Mouse (Mus musculus): ENCODE results near the gene Il18. TPM values are rescaled to one million over a fixed set of nuclear protein-coding genes. Genes with fewer than 3 reads are reported as not detected.

Gene Il18
- polyA plus RNA-seq, 1 experiment from 2014 or later = 5.1 TPM

DNA sequence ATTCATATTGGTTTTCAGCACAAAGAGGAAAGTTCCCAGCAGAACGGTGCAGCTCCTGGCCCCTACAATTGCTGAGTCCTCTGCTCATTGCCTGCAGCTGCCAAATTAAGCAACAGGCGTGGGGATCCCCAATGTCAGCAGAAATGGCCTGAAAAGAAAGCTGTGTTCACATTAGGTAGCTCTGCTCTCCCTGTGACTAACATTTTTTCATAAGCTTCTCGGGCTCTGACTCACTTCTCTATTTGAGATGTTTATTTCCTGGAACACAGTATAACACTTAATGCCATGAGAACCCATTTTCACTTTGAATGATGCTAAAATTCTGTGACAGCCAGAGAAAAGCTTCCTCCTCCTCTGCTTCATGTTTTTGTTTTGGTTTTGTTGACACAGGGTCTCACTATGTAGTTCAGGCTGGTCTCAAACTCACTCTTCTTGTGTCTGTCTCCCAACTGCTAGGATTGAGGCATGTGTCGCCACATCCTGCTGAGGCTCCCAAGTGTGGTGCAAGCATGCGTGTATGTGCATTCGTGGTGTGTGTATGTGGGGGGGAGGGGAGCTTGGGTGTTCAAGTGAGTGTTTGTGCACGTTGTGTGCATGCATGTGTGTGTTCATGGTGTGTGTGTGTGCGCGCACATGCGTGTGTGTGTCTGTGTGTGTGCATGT, 36.4 kb downstream of the Il18 start:
- H3K4me2 ChIP-seq = no peak overlapping the region
- peaks cover 12% of the 10 kb centered on the region for H3K36me3 ChIP-seq
- no peak for ATAC-seq (ENCODE audit: insufficient number of reproducible peaks, insufficient read depth, low FRiP score, low TSS enrichment, low read depth)
- H3K27ac ChIP-seq = no peak overlapping the region
- WGBS = 71% methylated on average over 10 of the region's 10 CpGs
- H3K4me3 ChIP-seq = no peak overlapping the region
- H3K9ac ChIP-seq = no peak overlapping the region
- no peaks in the 10 kb centered on the region for H3K9me3 ChIP-seq
- H3K27me3 ChIP-seq = no peaks in the 10 kb centered on the region
- no peaks in the 10 kb centered on the region for H3K4me1 ChIP-seq

DNA sequence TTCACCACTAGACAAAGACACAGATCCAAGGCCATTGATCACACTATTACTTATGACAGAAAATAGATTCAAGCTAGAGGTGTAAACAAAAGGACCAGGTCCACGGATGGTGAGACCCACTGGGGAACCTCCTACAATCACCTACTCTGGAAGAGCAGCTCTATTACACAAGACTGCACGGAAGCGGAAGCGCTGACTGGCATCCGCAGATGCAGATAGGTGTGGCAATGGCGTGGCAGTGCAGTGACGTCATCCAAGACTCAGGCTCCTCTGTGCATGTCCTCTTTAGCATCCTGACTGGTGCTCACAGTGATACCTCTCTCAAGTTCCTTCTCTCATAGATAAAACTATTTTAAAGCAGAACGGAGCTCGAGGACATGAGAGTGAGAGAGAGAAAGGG, 38.3 kb downstream of the Il18 start:
- Histone ChIP-seq H3K9ac (no peak overlapping the region), H3K4me1 (no peaks in the 10 kb centered on the region), H3K4me3 (no peak overlapping the region), H3K27ac (no peak overlapping the region), H3K9me3 (no peaks in the 10 kb centered on the region), H3K36me3 (peaks cover 30% of the 10 kb centered on the region), H3K4me2 (no peak overlapping the region), H3K27me3 (no peaks in the 10 kb centered on the region)
- ATAC-seq (ENCODE audit: insufficient number of reproducible peaks, insufficient read depth, low FRiP score, low TSS enrichment, low read depth) = no peak
- 86% methylated on average over 9 of the region's 9 CpGs for WGBS

DNA sequence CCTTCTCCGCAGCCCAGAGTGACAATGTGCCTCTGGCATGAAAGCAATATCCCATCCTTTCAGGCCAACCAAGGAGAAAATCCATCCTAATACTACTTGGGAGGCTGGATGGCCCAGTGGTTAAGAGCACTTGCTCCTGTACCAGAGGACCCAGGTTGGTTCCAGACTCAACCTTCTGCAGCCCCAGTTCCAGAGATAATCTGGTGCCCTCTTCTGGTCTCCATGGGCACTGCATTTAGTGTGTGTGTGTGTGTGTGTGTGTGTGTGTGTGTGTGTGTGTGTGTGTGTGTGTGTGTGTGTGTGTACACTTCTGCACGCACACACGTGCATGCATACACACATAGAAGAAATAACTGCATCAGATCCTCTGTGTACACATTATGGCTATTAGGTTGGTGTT, 38.9 kb downstream of the Il18 start:
- Histone ChIP-seq H3K27me3 (no peaks in the 10 kb centered on the region), H3K9ac (no peak overlapping the region)
- ATAC-seq (ENCODE audit: insufficient number of reproducible peaks, insufficient read depth, low FRiP score, low TSS enrichment, low read depth) = no peak

DNA sequence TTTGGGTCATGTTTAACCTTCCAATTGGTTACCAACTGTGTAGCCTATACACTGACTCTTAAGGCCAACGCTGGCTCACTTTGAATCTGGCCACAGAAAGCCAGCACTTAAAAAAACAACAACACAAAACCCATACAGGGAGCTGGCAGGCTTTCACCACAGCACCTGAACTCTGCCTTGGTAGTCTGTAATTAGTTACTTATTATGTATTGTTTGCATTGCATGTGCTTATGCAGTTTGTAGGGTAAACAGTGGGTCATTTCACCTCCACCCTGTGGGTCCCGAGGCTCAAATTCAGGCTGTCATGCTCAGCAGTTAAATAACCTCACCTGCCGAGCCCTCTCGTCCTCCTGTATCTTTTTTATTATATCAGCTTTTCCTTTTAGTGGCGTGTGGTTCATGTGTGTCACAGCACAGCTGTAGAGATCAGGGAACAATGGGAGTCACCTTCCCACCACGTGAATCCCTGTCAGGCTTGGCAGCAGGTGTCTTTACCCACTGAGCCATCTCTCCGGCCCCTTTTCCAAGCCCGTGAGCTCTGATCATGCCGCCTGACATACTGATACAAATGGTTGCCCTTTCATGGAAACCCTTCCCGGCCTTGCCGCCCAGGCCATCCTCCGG, 40.3 kb downstream of the Il18 start:
- Histone ChIP-seq H3K27ac (no peak overlapping the region), H3K9me3 (no peaks in the 10 kb centered on the region), H3K9ac (no peak overlapping the region), H3K36me3 (peaks cover 48% of the 10 kb centered on the region), H3K4me1 (no peaks in the 10 kb centered on the region), H3K27me3 (no peaks in the 10 kb centered on the region), H3K4me2 (no peak overlapping the region), H3K4me3 (no peak overlapping the region)
- no peak for ATAC-seq (ENCODE audit: insufficient number of reproducible peaks, insufficient read depth, low FRiP score, low TSS enrichment, low read depth)
- WGBS = 80% methylated on average over 12 of the region's 12 CpGs

More for the DNA sequence above, 38.9 kb downstream of the Il18 start:
- no peak overlapping the region for H3K4me2 ChIP-seq
- 72% methylated on average over 3 of the region's 3 CpGs for WGBS
- peaks cover 36% of the 10 kb centered on the region for H3K36me3 ChIP-seq
- H3K27ac ChIP-seq = no peak overlapping the region
- H3K4me1 ChIP-seq = no peaks in the 10 kb centered on the region
- H3K9me3 ChIP-seq = no peaks in the 10 kb centered on the region
- H3K4me3 ChIP-seq = no peak overlapping the region

DNA sequence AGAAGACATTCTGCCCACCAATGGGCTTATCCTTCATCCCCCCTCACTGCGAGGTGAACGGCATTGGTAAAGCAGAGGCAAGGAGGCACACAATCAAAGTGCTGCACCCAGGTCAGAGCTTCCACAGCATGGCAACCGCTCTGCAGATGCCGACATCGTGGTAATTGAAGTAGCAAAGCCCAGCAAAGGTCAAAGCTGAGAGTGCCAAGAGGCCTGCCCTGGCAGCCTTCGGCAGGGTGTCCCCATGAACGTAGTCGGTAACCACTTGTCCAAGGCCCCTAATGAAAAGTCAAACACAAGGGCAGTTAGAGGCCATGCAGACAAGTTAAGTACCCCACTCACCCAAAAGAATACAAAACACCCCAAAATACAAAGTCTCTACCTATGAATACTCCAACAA, 42.3 kb downstream of the Il18 start:
- no peak for ATAC-seq (ENCODE audit: insufficient number of reproducible peaks, insufficient read depth, low FRiP score, low TSS enrichment, low read depth)
- WGBS = 93% methylated on average over 8 of the region's 8 CpGs

DNA sequence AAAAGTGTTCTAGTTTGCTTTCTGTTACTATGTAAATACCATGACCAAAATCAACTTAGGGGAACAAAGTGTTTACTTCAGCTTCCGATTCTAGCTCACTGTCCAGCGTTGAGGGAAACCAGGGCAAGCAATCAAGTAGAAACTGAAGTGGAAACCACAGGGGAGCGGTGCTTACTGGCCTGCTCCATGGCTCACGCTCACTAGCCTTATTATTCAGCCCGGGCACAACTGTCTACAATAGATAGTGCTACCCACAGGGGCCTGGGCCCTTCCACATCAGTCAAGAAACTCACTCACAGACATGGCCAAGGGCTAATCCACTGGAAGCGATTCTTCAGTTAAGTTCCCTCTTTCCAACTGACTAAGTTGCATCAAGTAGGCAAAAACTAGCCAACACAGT, 46.9 kb downstream of the Il18 start:
- H3K9ac ChIP-seq = 0 out of 2 replicates have a peak overlapping the region, but pooled peaks have one; percentile 12
- H3K9me3 ChIP-seq = no peaks in the 10 kb centered on the region
- 90% methylated on average over 6 of the region's 6 CpGs for WGBS
- H3K27ac ChIP-seq = no peak overlapping the region
- H3K27me3 ChIP-seq = no peaks in the 10 kb centered on the region
- no peak for ATAC-seq (ENCODE audit: insufficient number of reproducible peaks, insufficient read depth, low FRiP score, low TSS enrichment, low read depth)
- no peak overlapping the region for H3K4me3 ChIP-seq
- H3K36me3 ChIP-seq = peaks cover 48% of the 10 kb centered on the region
- no peak overlapping the region for H3K4me2 ChIP-seq
- H3K4me1 ChIP-seq = peaks cover 18% of the 10 kb centered on the region

More for the DNA sequence above, 42.3 kb downstream of the Il18 start:
- Histone ChIP-seq H3K4me2 (no peak overlapping the region), H3K27me3 (no peaks in the 10 kb centered on the region), H3K36me3 (peaks cover 53% of the 10 kb centered on the region), H3K9ac (no peak overlapping the region), H3K9me3 (no peaks in the 10 kb centered on the region), H3K27ac (no peak overlapping the region), H3K4me3 (no peak overlapping the region), H3K4me1 (peaks cover under 1% of the 10 kb centered on the region)

DNA sequence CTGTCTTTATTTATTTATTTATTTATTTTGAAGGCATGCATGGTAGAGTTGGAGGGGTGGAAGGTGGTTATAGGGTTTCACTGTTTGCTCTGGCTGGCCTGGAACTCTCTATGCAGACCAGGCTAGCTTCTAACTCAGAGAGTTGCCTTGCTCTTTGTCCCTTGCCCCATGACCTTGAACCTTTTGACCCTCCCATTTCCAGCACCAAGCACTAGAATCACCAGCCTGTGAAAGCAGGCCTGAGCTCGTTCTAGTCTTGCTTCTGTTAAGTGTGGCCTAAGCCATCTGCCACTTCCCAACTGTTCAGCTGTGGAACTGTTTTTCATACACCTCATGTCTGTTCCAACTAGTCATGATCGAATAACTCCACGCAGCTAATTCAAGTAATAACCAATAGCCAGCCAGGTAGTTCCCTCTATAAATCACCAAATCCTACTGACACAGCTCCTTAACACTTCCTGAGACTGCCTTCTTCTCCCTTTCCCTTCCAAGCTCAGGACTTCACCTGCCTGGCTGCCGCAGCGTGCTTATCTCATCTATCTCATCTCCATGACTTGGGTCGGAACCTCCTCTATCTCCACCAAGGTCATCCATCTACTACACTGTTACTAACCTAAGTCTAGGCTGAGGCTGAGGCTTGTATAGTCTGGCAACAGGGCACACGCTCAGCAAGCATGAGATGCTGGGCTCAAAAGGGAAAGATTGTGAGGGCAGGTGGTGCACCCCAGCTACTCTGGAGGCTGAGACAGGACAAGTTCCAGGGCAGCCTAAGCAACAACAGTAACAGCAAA, 47.6 kb downstream of the Il18 start:
- no peaks in the 10 kb centered on the region for H3K27me3 ChIP-seq
- peak overlapping the region; percentile 84 for H3K9ac ChIP-seq
- peak overlapping the region; percentile 91 for H3K4me2 ChIP-seq
- H3K9me3 ChIP-seq = no peaks in the 10 kb centered on the region
- ATAC-seq (ENCODE audit: insufficient number of reproducible peaks, insufficient read depth, low FRiP score, low TSS enrichment, low read depth) = no peak
- no peak overlapping the region for H3K27ac ChIP-seq
- 87% methylated on average over 7 of the region's 7 CpGs for WGBS
- H3K4me3 ChIP-seq = peak overlapping the region; percentile 80
- peaks cover 18% of the 10 kb centered on the region for H3K4me1 ChIP-seq
- H3K36me3 ChIP-seq = peaks cover 46% of the 10 kb centered on the region

DNA sequence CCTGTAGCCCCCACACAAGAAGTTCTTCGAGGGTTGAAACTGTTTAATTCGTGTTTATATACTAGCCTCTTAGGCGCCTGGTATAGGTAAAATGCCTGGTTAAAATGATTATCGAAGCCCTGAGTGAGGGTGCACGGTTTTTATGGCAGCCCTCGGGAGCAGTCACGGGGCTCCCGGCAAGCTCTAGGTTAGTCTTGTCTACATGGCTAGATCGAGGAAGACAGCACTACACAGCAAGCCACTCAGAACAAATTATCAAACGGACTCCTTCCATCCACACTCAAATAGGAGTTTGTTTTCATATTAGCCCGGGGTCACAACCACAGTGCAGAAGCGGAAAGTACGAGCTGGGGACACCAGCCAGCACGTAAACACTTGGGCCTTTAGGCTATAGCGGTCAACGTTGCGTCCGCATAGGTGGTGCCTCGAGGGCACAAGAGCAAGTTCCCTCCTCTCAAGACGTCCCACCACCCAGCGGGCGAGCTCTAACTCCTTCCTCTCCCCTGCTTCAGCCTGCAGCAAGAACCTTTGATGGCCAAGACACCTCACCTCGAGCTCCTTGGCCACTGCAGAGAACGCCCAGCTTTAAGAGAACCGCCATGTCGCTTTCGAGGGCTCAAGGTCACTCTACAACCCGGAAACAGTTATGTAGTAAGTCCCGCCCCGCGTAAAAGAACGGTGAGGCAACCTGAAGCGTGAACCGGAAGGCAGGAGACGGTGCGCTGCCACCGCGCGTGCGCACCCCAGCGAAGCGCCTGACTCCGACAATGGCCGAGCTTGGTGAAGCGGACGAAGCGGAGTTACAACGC, 48.8 kb downstream of the Il18 start, which contains the start of the genes Sdhd and Timm8b:
Gene Sdhd, minus strand, starts transcription at position 624 of the 809 bp plus-strand sequence.
Gene Timm8b, plus strand, starts transcription at position 722 of the 809 bp plus-strand sequence.
- Histone ChIP-seq H3K4me3 (peak within 1 kb of the TSS; percentile 80), H3K4me1 (peaks cover 18% of the 10 kb centered on the region), H3K27me3 (no peaks in the 10 kb centered on the region), H3K36me3 (peaks cover 46% of the 10 kb centered on the region), H3K4me2 (peak within 1 kb of the TSS; percentile 91), H3K9ac (peak within 1 kb of the TSS; percentile 84), H3K27ac (peak within 1 kb of the TSS; percentile 82), H3K9me3 (no peaks in the 10 kb centered on the region)
- WGBS = under 1% methylated on average over 48 of the region's 48 CpGs
- peak; percentile 94 for ATAC-seq (ENCODE audit: insufficient number of reproducible peaks, insufficient read depth, low FRiP score, low TSS enrichment, low read depth)

DNA sequence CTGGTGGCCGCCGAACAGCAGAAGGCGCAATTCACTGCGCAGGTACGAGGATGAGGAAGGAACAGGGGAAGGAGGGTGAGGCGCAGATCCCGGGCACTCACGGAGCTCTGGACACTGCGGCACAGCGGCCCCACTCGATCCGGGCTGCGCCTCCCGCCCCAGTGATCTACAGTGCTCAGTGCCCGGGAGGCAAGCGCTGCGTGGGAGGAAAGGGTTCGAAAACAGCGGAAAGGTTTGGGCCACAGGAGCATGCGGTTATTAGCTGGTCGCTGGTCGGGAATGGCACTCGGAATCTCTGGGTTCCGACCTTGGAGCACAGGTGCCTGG, 49.3 kb downstream of the Il18 start:
- Histone ChIP-seq H3K27me3 (no peaks in the 10 kb centered on the region), H3K36me3 (peaks cover 45% of the 10 kb centered on the region), H3K9ac (peak overlapping the region; percentile 84), H3K4me2 (peak overlapping the region; percentile 91), H3K4me3 (peak overlapping the region; percentile 80), H3K9me3 (no peaks in the 10 kb centered on the region), H3K4me1 (peaks cover 18% of the 10 kb centered on the region), H3K27ac (peak overlapping the region; percentile 82)
- under 1% methylated on average over 24 of the region's 24 CpGs for WGBS
- ATAC-seq (ENCODE audit: insufficient number of reproducible peaks, insufficient read depth, low FRiP score, low TSS enrichment, low read depth) = no peak; the same call in 1 of the 2 replicates

DNA sequence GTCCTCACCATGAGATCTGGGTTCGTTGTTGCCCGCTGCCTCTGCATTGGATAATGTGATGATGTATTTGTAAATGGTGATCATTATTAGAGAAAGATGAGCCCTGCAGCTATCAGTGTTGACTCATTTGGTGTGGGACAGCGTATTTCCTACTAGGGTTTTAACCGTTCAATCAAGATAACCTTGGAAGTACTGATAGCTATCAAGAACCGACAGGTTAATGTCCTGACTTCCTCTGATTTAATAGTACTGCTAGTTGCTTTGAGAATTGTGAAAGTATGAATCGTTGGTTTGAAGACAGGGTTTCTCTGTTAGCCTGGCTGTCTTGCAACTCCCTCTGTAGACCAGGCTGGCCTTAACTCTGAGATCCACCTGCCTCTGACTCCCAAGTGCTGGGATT, 49.7 kb downstream of the Il18 start:
- ATAC-seq (ENCODE audit: insufficient number of reproducible peaks, insufficient read depth, low FRiP score, low TSS enrichment, low read depth) = no peak; the same call in 1 of the 2 replicates
- peaks cover 44% of the 10 kb centered on the region for H3K36me3 ChIP-seq
- peaks cover 18% of the 10 kb centered on the region for H3K4me1 ChIP-seq
- no peaks in the 10 kb centered on the region for H3K9me3 ChIP-seq
- H3K4me3 ChIP-seq = peak overlapping the region; percentile 80
- H3K27ac ChIP-seq = peak overlapping the region; percentile 82
- WGBS = 3% methylated on average over 6 of the region's 6 CpGs
- peak overlapping the region; percentile 91 for H3K4me2 ChIP-seq
- peak overlapping the region; percentile 84 for H3K9ac ChIP-seq
- H3K27me3 ChIP-seq = no peaks in the 10 kb centered on the region

DNA sequence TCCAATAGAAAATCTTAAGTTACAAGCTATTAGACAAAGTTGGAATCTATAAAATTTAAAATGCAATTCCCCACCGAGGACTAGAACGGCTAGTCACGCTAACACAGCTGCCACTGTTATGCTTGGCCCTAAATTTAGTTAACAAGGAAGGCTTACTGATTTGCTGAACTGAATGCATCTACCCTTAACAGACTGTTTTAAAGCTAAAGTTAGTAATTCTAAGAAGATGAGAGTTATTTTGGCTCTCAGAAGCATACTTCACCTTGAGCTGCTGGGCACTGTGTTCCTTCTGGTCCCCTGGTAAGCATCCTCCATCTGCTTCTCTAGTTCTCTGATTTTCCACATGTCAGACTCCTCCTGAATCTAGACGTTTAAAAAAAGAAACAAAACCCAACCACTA, 57.5 kb downstream of the Il18 start:
- no peak for ATAC-seq (ENCODE audit: insufficient number of reproducible peaks, insufficient read depth, low FRiP score, low TSS enrichment, low read depth)
- no peak overlapping the region for H3K4me3 ChIP-seq
- WGBS = 85% methylated on average over 4 of the region's 4 CpGs
- H3K9me3 ChIP-seq = no peaks in the 10 kb centered on the region
- H3K4me1 ChIP-seq = peaks cover 10% of the 10 kb centered on the region
- no peak overlapping the region for H3K9ac ChIP-seq
- peaks cover 75% of the 10 kb centered on the region for H3K36me3 ChIP-seq
- H3K27ac ChIP-seq = no peak overlapping the region
- H3K27me3 ChIP-seq = no peaks in the 10 kb centered on the region
- no peak overlapping the region for H3K4me2 ChIP-seq

Data from embryonic facial prominence, embryonic 13.5 days (tissue).